Mouse (Mus musculus): ENCODE results near the gene Cdcp2. TPM values are rescaled to one million over a fixed set of nuclear protein-coding genes. Genes with fewer than 3 reads are reported as not detected.

Cdcp2 gene
- total and polyA plus RNA-seq, 3 experiments, result not detected

- Histone ChIP-seq H3K27me3 (ENCODE audit: control insufficient read depth in 1 of 2, insufficient read depth in 2 of 2, low read length in 2 of 2) (no peaks in the 10 kb centered on the region), H3K4me3 (ENCODE audit: control insufficient read depth in 1 of 2, insufficient read depth in 1 of 2, low read depth in 2 of 2, low read length in 2 of 2) (no peak overlapping the region), H3K79me2 (ENCODE audit: control insufficient read depth, insufficient read depth, low read length, poor library complexity) (no peaks in the 10 kb centered on the region), H3K4me1 (ENCODE audit: control insufficient read depth in 1 of 2, insufficient read depth in 2 of 2, low read length in 2 of 2) (peaks cover 13 to 20% of the 10 kb centered on the region in 2 experiments), H3K27ac (ENCODE audit: control insufficient read depth, low read depth, low read length) (no peak overlapping the region), H3K9me3 (replicated peaks; ENCODE audit: insufficient read depth, low read length) (no peaks in the 10 kb centered on the region), H3K36me3 (ENCODE audit: control insufficient read depth in 1 of 2, insufficient read depth in 2 of 2, low read length in 2 of 2) (peaks cover 2 to 21% of the 10 kb centered on the region in 2 experiments; a peak in 3 of 4 replicates), H3K9ac (ENCODE audit: control insufficient read depth, low read depth, low read length, poor library complexity, severe bottlenecking) (no peak overlapping the region)
- DNase-seq (ENCODE audit: low read depth, low spot score), result no peak
- no peak for TF ChIP-seq RAD21 (IDR thresholded peaks at IDR 0.05; ENCODE audit: low read depth, low read length)
- no peak for TF ChIP-seq CHD1 (IDR thresholded peaks at IDR 0.05; ENCODE audit: low read depth, low read length)
- TF ChIP-seq MAZ (IDR thresholded peaks at IDR 0.05; ENCODE audit: low read depth, low read length), result no peak
- no peak for TF ChIP-seq TAL1 (IDR thresholded peaks at IDR 0.05; ENCODE audit: low read length)
- no peak for TF ChIP-seq ZC3H11A (IDR thresholded peaks at IDR 0.05; ENCODE audit: low read depth, low read length)
- no peak for TF ChIP-seq POLR2AphosphoS2 (IDR thresholded peaks at IDR 0.05; ENCODE audit: low read length)
- no peak for TF ChIP-seq UBTF (IDR thresholded peaks at IDR 0.05; ENCODE audit: borderline replicate concordance, insufficient read depth, low read depth, low read length)
- TF ChIP-seq KAT2A (conservative IDR thresholded peaks at IDR 0.05; ENCODE audit: low read depth, low read length), result no peak
- TF ChIP-seq MAFK (IDR thresholded peaks at IDR 0.05; ENCODE audit: borderline replicate concordance, low read depth, low read length), result no peak
- no peak for TF ChIP-seq USF2 (IDR thresholded peaks at IDR 0.05; ENCODE audit: borderline replicate concordance in 1 of 2, insufficient read depth in 1 of 2, low read depth in 1 of 2, low read length in 2 of 2)
- no peak for TF ChIP-seq GATA1 (IDR thresholded peaks at IDR 0.05; ENCODE audit: low read depth, low read length)
Observed at GRCm38 (mm10) chr4:107058346-107058745, 38.3 kb upstream of the Cdcp2 start.

GRCm38 (mm10) chr4:107058781-107059180 lies 37.9 kb upstream of the Cdcp2 start:
- no peak for DNase-seq (ENCODE audit: low read depth, low spot score)
- H3K4me3 ChIP-seq (ENCODE audit: control insufficient read depth in 1 of 2, insufficient read depth in 1 of 2, low read depth in 2 of 2, low read length in 2 of 2), result no peak overlapping the region
- no peaks in the 10 kb centered on the region for H3K27me3 ChIP-seq (ENCODE audit: control insufficient read depth in 1 of 2, insufficient read depth in 2 of 2, low read length in 2 of 2)
- TF ChIP-seq ZNF384 (IDR thresholded peaks at IDR 0.05; ENCODE audit: low read depth, low read length) (no peak), NELFE (IDR thresholded peaks at IDR 0.05; ENCODE audit: low read depth, low read length) (no peak), E2F4 (IDR thresholded peaks at IDR 0.05; ENCODE audit: borderline replicate concordance, low read depth, low read length) (no peak), POLR2A (IDR thresholded peaks at IDR 0.05; ENCODE audit: control insufficient read depth in 1 of 2, insufficient read depth in 1 of 2, low read depth in 1 of 2, low read length in 2 of 2, poor library complexity in 1 of 2) (no peak), USF1 (IDR thresholded peaks at IDR 0.05; ENCODE audit: low read depth, low read length) (no peak)
- H3K9me3 ChIP-seq (replicated peaks; ENCODE audit: insufficient read depth, low read length), result no peaks in the 10 kb centered on the region
- H3K79me2 ChIP-seq (ENCODE audit: control insufficient read depth, insufficient read depth, low read length, poor library complexity), result no peaks in the 10 kb centered on the region
- peaks cover 13 to 25% of the 10 kb centered on the region in 2 experiments for H3K4me1 ChIP-seq (ENCODE audit: control insufficient read depth in 1 of 2, insufficient read depth in 2 of 2, low read length in 2 of 2)
- H3K36me3 ChIP-seq (ENCODE audit: control insufficient read depth in 1 of 2, insufficient read depth in 2 of 2, low read length in 2 of 2), result peaks cover 2 to 25% of the 10 kb centered on the region in 2 experiments; a peak in 3 of 4 replicates
- H3K27ac ChIP-seq (ENCODE audit: control insufficient read depth, low read depth, low read length), result no peak overlapping the region
- H3K9ac ChIP-seq (ENCODE audit: control insufficient read depth, low read depth, low read length, poor library complexity, severe bottlenecking), result no peak overlapping the region
